Mouse (Mus musculus): Measurements from ENCODE around the gene Lepr.

DNA sequence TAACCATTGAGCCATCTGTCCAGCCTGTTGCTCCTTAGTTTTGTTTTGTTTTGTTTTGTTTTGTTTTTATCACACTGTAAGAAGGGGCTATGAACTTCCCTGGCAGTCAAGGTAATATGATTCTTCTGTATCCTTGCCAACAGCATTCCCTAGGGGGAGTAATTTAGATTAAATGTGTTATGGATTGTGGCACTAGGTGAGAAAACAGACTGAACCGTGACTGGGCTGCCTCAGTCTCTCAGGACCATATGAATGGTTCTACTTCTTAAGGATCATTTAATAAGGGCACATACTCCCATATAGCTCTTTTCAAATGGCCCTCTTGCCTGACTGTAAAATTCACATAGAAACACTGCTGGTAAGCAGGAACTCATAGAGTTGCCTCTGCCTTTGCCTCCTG, 4.6 kb upstream of the Lepr start:
- TF ChIP-seq CTCF (IDR thresholded peaks at IDR 0.05; ENCODE audit: extremely low read depth, insufficient read depth, low read length) (no peak), POLR2A (IDR thresholded peaks at IDR 0.05; ENCODE audit: extremely low read depth, insufficient read depth, low read length) (no peak)

Measured in cortical plate, adult 2 months (tissue).